Mouse (Mus musculus) urinary bladder, postnatal 10 days (tissue): Measurements from ENCODE around the gene Adcy10.

Experiments used
- DNase-seq: peaks from one replicate; pipeline ENCODE4 v3.0.0; 2022; ENCODE audit warnings: low spot score

Adcy10 gene

GRCm38 (mm10) chr1:165536079-165536675 lies 51.2 kb downstream of the Adcy10 start:
- no peak for DNase-seq

GRCm38 (mm10) chr1:165537241-165537807 lies 52.3 kb downstream of the Adcy10 start:
- DNase-seq = no peak

GRCm38 (mm10) chr1:165556711-165557110 lies 71.7 kb downstream of the Adcy10 start:
- DNase-seq = no peak

- DNase-seq = no peak
Measured at GRCm38 (mm10) chr1:165559073-165559472, 74.1 kb downstream of the Adcy10 start.

- no peak for DNase-seq
Measured at GRCm38 (mm10) chr1:165565283-165565682, 80.3 kb downstream of the Adcy10 start.

GRCm38 (mm10) chr1:165567466-165567865 lies 82.5 kb downstream of the Adcy10 start:
- DNase-seq = no peak

- DNase-seq = no peak
Measured at GRCm38 (mm10) chr1:165576005-165576404, 91.0 kb downstream of the Adcy10 start.

- DNase-seq = no peak
Measured at GRCm38 (mm10) chr1:165576459-165577112, 91.6 kb downstream of the Adcy10 start.

- DNase-seq = no peak
Measured at GRCm38 (mm10) chr1:165579332-165579731, 94.3 kb downstream of the Adcy10 start.

GRCm38 (mm10) chr1:165581255-165581654 lies 96.3 kb downstream of the Adcy10 start:
- DNase-seq = no peak

GRCm38 (mm10) chr1:165583529-165584184 lies 98.7 kb downstream of the Adcy10 start:
- DNase-seq = peak; percentile 69

- DNase-seq = no peak
Measured at GRCm38 (mm10) chr1:165585389-165586104, 100.6 kb downstream of the Adcy10 start.

GRCm38 (mm10) chr1:165586366-165586765 lies 101.4 kb downstream of the Adcy10 start:
- no peak for DNase-seq

- DNase-seq = no peak
Measured at GRCm38 (mm10) chr1:165587845-165588244, 102.9 kb downstream of the Adcy10 start.

GRCm38 (mm10) chr1:165589280-165590048 lies 104.5 kb downstream of the Adcy10 start:
- DNase-seq = no peak

- DNase-seq = no peak
Measured at GRCm38 (mm10) chr1:165590760-165591159, 105.8 kb downstream of the Adcy10 start.

- DNase-seq = no peak
Measured at GRCm38 (mm10) chr1:165592295-165593082, 107.5 kb downstream of the Adcy10 start.

- no peak for DNase-seq
Measured at GRCm38 (mm10) chr1:165594699-165595421, 109.9 kb downstream of the Adcy10 start.

- no peak for DNase-seq
Measured at GRCm38 (mm10) chr1:165601775-165602280, 116.8 kb downstream of the Adcy10 start.

- no peak for DNase-seq
Measured at GRCm38 (mm10) chr1:165603218-165603617, 118.2 kb downstream of the Adcy10 start.
